Comparison of ENCODE assay signal across 9 mouse cellular contexts in genomic region chr7:43796355-43796754, GRCm38 (mm10). TPM values are rescaled to one million over a fixed set of nuclear protein-coding genes. Genes with fewer than 3 reads are reported as not detected.
DNase-seq lines count a peak whose midpoint lies in the region; ATAC-seq and TF ChIP-seq lines count a peak whose summit lies in the region.
"Had no signal": no experiment of that assay in that cellular context is flagged by ENCODE, and none has a peak within 500 bp of the region (broad histone marks: within the 10 kb centered on the region; RNA-seq: fewer than 3 reads in every experiment).

No protein-coding gene starts in this region.

- peaks cover 17% of the 10 kb centered on the region for H3K4me1 ChIP-seq in heart, embryonic 13.5 days
- H3K4me1 ChIP-seq in bone marrow macrophage, adult 2 months (ENCODE audit: control insufficient read depth, insufficient read depth, low read length): 0 out of 2 replicates have a peak, but pooled peaks cover 4% of the 10 kb centered on the region
- peaks cover 26% of the 10 kb centered on the region for H3K4me1 ChIP-seq in hindbrain, embryonic 10.5 days (replicated peaks)
- H3K4me1 ChIP-seq in liver, postnatal 0 days (ENCODE audit: insufficient read depth): peaks cover 10% of the 10 kb centered on the region

- no peak for DNase-seq in heart, adult 8-10 months (ENCODE audit: low spot score)
- DNase-seq in hindbrain, embryonic 10.5 days (ENCODE audit: low spot score): no peak
- no peak for DNase-seq in liver, postnatal 0 days
- no peak for DNase-seq in B cell, adult 2 months
- DNase-seq in left cerebral cortex, adult 18-20 months (ENCODE audit: low spot score in 2 of 2): no peak
- DNase-seq: thymus, adult 18-20 months had no signal

- no peak for ATAC-seq in heart, embryonic 13.5 days (ENCODE audit: extremely low read depth, insufficient number of reproducible peaks, low FRiP score, low TSS enrichment)
- no peak for ATAC-seq in liver, postnatal 0 days
- ATAC-seq in megakaryocyte, adult 5-6 weeks (ENCODE audit: poor library complexity, severe bottlenecking): no peak

- H3K27me3 ChIP-seq in heart, embryonic 13.5 days (replicated peaks): peaks cover 50% of the 10 kb centered on the region
- H3K27me3 ChIP-seq in hindbrain, embryonic 10.5 days (ENCODE audit: insufficient read depth, poor library complexity, severe bottlenecking): peaks cover 40% of the 10 kb centered on the region
- peaks cover 21% of the 10 kb centered on the region for H3K27me3 ChIP-seq in liver, postnatal 0 days (ENCODE audit: insufficient read depth, low read length)

- no peak for TF ChIP-seq CTCF in bone marrow macrophage, adult 2 months (IDR thresholded peaks at IDR 0.05; ENCODE audit: low read depth, low read length)
- no peak for TF ChIP-seq CTCF in liver, postnatal 0 days (IDR thresholded peaks at IDR 0.05; ENCODE audit: low read depth)

- H3K4me3 ChIP-seq in heart, embryonic 13.5 days: peak overlapping the region; percentile 59
- H3K4me3 ChIP-seq in bone marrow macrophage, adult 2 months (ENCODE audit: insufficient read depth, low read length): peak overlapping the region; percentile 62; the same call in 1 of the 2 replicates
- peak overlapping the region; percentile 55 for H3K4me3 ChIP-seq in hindbrain, embryonic 10.5 days
- peak overlapping the region; percentile 39; the same call in 1 of the 2 replicates for H3K4me3 ChIP-seq in liver, postnatal 0 days (ENCODE audit: low read depth, low read length)

- H3K4me2 ChIP-seq in heart, embryonic 13.5 days: peak overlapping the region; percentile 83
- H3K4me2 ChIP-seq in liver, postnatal 0 days (ENCODE audit: low read depth, low read length): peak overlapping the region; percentile 75; the same call in 1 of the 2 replicates

- H3K27ac ChIP-seq in heart, embryonic 13.5 days (replicated peaks): no peak overlapping the region
- no peak overlapping the region for H3K27ac ChIP-seq in bone marrow macrophage, adult 2 months (ENCODE audit: insufficient read depth, low read depth, low read length)
- H3K27ac ChIP-seq in hindbrain, embryonic 10.5 days: no peak overlapping the region
- no peak overlapping the region for H3K27ac ChIP-seq in liver, postnatal 0 days (ENCODE audit: low read depth)

- H3K9ac ChIP-seq in heart, embryonic 13.5 days: peak overlapping the region; percentile 76
- no peak overlapping the region for H3K9ac ChIP-seq in liver, postnatal 0 days (replicated peaks)

- TF ChIP-seq POLR2A in bone marrow macrophage, adult 2 months (IDR thresholded peaks at IDR 0.05; ENCODE audit: borderline replicate concordance, low read depth, low read length): no peak

- 6% methylated on average over 8 of the region's 8 CpGs for WGBS in heart, embryonic 13.5 days
- WGBS in hindbrain, embryonic 10.5 days: 11% methylated on average over 8 of the region's 8 CpGs
- 11% methylated on average over 8 of the region's 8 CpGs for WGBS in liver, postnatal 0 days (ENCODE audit: insufficient replicate concordance)

- no peak for TF ChIP-seq EP300 in liver, postnatal 0 days (IDR thresholded peaks at IDR 0.05; ENCODE audit: low read depth)

- H3K9me3 ChIP-seq in heart, embryonic 13.5 days: no peaks in the 10 kb centered on the region
- H3K9me3 ChIP-seq in hindbrain, embryonic 10.5 days: no peaks in the 10 kb centered on the region
- no peaks in the 10 kb centered on the region for H3K9me3 ChIP-seq in liver, postnatal 0 days (ENCODE audit: low read length)

- no peaks in the 10 kb centered on the region for H3K36me3 ChIP-seq in heart, embryonic 13.5 days
- H3K36me3 ChIP-seq in hindbrain, embryonic 10.5 days: no peaks in the 10 kb centered on the region
- H3K36me3 ChIP-seq in liver, postnatal 0 days (replicated peaks; ENCODE audit: insufficient read depth, low read length): no peaks in the 10 kb centered on the region

RNA-seq across cellular contexts. Expression of gene Klk8, which starts 1.0 kb away (rescaled TPM):
- 25.8 and 27.9 TPM in 2 replicates for polyA plus RNA-seq in heart, embryonic 13.5 days (2015; fragmentation: Nextera tagmentation; extraction: Ambion mirVana)
- total RNA-seq in heart, adult 8-10 months (2022): 10 to 100 TPM in 3 of 4 experiments, 1 to 10 TPM in 1; 9.4 to 12.4 (median 11.2) TPM
- not detected in 2 replicates for polyA plus RNA-seq in bone marrow macrophage, adult 2 months (2012; ENCODE audit: insufficient read depth, insufficient read length, missing spikeins)
- 12.1 and 13.2 TPM in 2 replicates for polyA plus RNA-seq in hindbrain, embryonic 10.5 days (2016; fragmentation: Nextera tagmentation; extraction: Ambion mirVana)
- 2.2 and 3.2 TPM in 2 replicates for polyA plus RNA-seq in liver, postnatal 0 days (2015; fragmentation: Nextera tagmentation; extraction: Ambion mirVana)
- total RNA-seq in megakaryocyte, adult 5-6 weeks (2015): 10.4 and 13.7 TPM in 2 replicates
- 5.0 and 10.2 TPM in 2 replicates for total RNA-seq in megakaryocyte, adult 5-6 weeks (2017)
- 1 to 10 TPM; 3.2 to 3.7 TPM for total RNA-seq in left cerebral cortex, adult 18-20 months (2021)

RNA-seq across cellular contexts. Expression of gene Klk9, which starts 4.7 kb away (rescaled TPM):
- 0.13 and 0.25 TPM in 2 replicates for polyA plus RNA-seq in heart, embryonic 13.5 days (2015; fragmentation: Nextera tagmentation; extraction: Ambion mirVana)
- not detected for total RNA-seq in heart, adult 8-10 months (2022)
- not detected in 2 replicates for polyA plus RNA-seq in bone marrow macrophage, adult 2 months (2012; ENCODE audit: insufficient read depth, insufficient read length, missing spikeins)
- 0.13 TPM in 1 of 2 replicates, not detected in the other for polyA plus RNA-seq in hindbrain, embryonic 10.5 days (2016; fragmentation: Nextera tagmentation; extraction: Ambion mirVana)
- polyA plus RNA-seq in liver, postnatal 0 days (2015; fragmentation: Nextera tagmentation; extraction: Ambion mirVana): not detected in 2 replicates
- not detected in 2 replicates for total RNA-seq in megakaryocyte, adult 5-6 weeks (2015)
- total RNA-seq in megakaryocyte, adult 5-6 weeks (2017): not detected in 2 replicates
- not detected for total RNA-seq in left cerebral cortex, adult 18-20 months (2021)

RNA-seq across cellular contexts. Expression of gene Klk7, which starts 14.7 kb away (rescaled TPM):
- 0.09 and 0.10 TPM in 2 replicates for polyA plus RNA-seq in heart, embryonic 13.5 days (2015; fragmentation: Nextera tagmentation; extraction: Ambion mirVana)
- total RNA-seq in heart, adult 8-10 months (2022): not detected
- not detected in 2 replicates for polyA plus RNA-seq in bone marrow macrophage, adult 2 months (2012; ENCODE audit: insufficient read depth, insufficient read length, missing spikeins)
- polyA plus RNA-seq in hindbrain, embryonic 10.5 days (2016; fragmentation: Nextera tagmentation; extraction: Ambion mirVana): 0.11 TPM in 1 of 2 replicates, not detected in the other
- polyA plus RNA-seq in liver, postnatal 0 days (2015; fragmentation: Nextera tagmentation; extraction: Ambion mirVana): not detected in 2 replicates
- total RNA-seq in megakaryocyte, adult 5-6 weeks (2015): not detected in 2 replicates
- not detected in 2 replicates for total RNA-seq in megakaryocyte, adult 5-6 weeks (2017)
- total RNA-seq in left cerebral cortex, adult 18-20 months (2021): not detected

RNA-seq across cellular contexts. Expression of gene Klk10, which starts 15.5 kb away (rescaled TPM):
- polyA plus RNA-seq in heart, embryonic 13.5 days (2015; fragmentation: Nextera tagmentation; extraction: Ambion mirVana): 0.10 and 0.11 TPM in 2 replicates
- total RNA-seq in heart, adult 8-10 months (2022): under 1 TPM; 0.22 to 0.57 (median 0.25) TPM
- not detected in 2 replicates for polyA plus RNA-seq in bone marrow macrophage, adult 2 months (2012; ENCODE audit: insufficient read depth, insufficient read length, missing spikeins)
- 0.55 and 0.77 TPM in 2 replicates for polyA plus RNA-seq in hindbrain, embryonic 10.5 days (2016; fragmentation: Nextera tagmentation; extraction: Ambion mirVana)
- polyA plus RNA-seq in liver, postnatal 0 days (2015; fragmentation: Nextera tagmentation; extraction: Ambion mirVana): not detected in 2 replicates
- not detected in 2 replicates for total RNA-seq in megakaryocyte, adult 5-6 weeks (2015)
- not detected in 2 replicates for total RNA-seq in megakaryocyte, adult 5-6 weeks (2017)
- not detected for total RNA-seq in left cerebral cortex, adult 18-20 months (2021)

RNA-seq across cellular contexts. Expression of gene Klk11, which starts 22.0 kb away (rescaled TPM):
- not detected in 2 replicates for polyA plus RNA-seq in heart, embryonic 13.5 days (2015; fragmentation: Nextera tagmentation; extraction: Ambion mirVana)
- under 1 TPM in 3 of 4 experiments, not detected in 1; 0.32 to 0.79 (median 0.37) TPM for total RNA-seq in heart, adult 8-10 months (2022)
- not detected in 2 replicates for polyA plus RNA-seq in bone marrow macrophage, adult 2 months (2012; ENCODE audit: insufficient read depth, insufficient read length, missing spikeins)
- polyA plus RNA-seq in hindbrain, embryonic 10.5 days (2016; fragmentation: Nextera tagmentation; extraction: Ambion mirVana): not detected in 2 replicates
- not detected in 2 replicates for polyA plus RNA-seq in liver, postnatal 0 days (2015; fragmentation: Nextera tagmentation; extraction: Ambion mirVana)
- total RNA-seq in megakaryocyte, adult 5-6 weeks (2015): not detected in 2 replicates
- not detected in 2 replicates for total RNA-seq in megakaryocyte, adult 5-6 weeks (2017)
- total RNA-seq in left cerebral cortex, adult 18-20 months (2021): not detected
